Mouse (Mus musculus) liver, embryonic 14.5 days (tissue): ENCODE data around the gene Ptpn20. TPM values are rescaled to one million over a fixed set of nuclear protein-coding genes. Genes with fewer than 3 reads are reported as not detected.
A peak's percentile ranks its signal among the peaks of the same experiment; 100 is the strongest.

Source experiments
- ATAC-seq: fragments of 200-750 bp; cut with Nextera tagmentation; 2 replicates; pipeline ENCODE4 v1.8.0; 2017; ENCODE audit warnings: moderate number of reproducible peaks, mild to moderate bottlenecking, moderate library complexity; ENCODE audit not compliant: insufficient read depth
- DNase-seq, 3 experiments: peaks; one replicate each; pipeline ENCODE4 v3.0.0-alpha.2; 2012 to 2013; ENCODE audit warnings: low read depth in 3 of 3, low spot score in 3 of 3
- H3K27ac ChIP-seq: fragments of 300-500 bp; sonication (generic); 2 replicates; pipeline ENCODE4 v1.5.1; 2014; ENCODE audit warnings: moderate library complexity, mild to moderate bottlenecking, control low read depth, inconsistent platforms
- H3K27me3 ChIP-seq: fragments of 300-500 bp; sonication (generic); 2 replicates; pipeline ENCODE4 v1.6.1; 2014; ENCODE audit warnings: mild to moderate bottlenecking, low read length, moderate library complexity; ENCODE audit not compliant: control insufficient read depth, insufficient read depth
- H3K36me3 ChIP-seq: fragments of 300-500 bp; sonication (generic); replicated peaks from 2 replicates; pipeline ENCODE4 v1.6.1; 2014; ENCODE audit warnings: low read depth; ENCODE audit not compliant: control insufficient read depth, insufficient read depth
- H3K4me1 ChIP-seq, 2 experiments: fragments of 200-500 bp in 1 of 2; fragments of 300-500 bp in 1 of 2; sonication (generic) in 1 of 2; replicated peaks; 2 replicates each; pipeline ENCODE4 v1.6.1; 2012 to 2014; ENCODE audit warnings: antibody characterized with exemption in 1 of 2, inconsistent platforms in 1 of 2, low read length in 1 of 2; ENCODE audit not compliant: control insufficient read depth in 2 of 2, insufficient read depth in 2 of 2
- H3K4me2 ChIP-seq: fragments of 300-500 bp; sonication (generic); 2 replicates; pipeline ENCODE4 v1.6.1; 2014; ENCODE audit warnings: low read depth, mild to moderate bottlenecking, control low read depth, moderate library complexity
- H3K4me3 ChIP-seq, 2 experiments: fragments of 200-500 bp in 1 of 2; fragments of 300-500 bp in 1 of 2; sonication (generic) in 1 of 2; 2 replicates each; pipeline ENCODE4 v1.5.1; 2012 to 2014; ENCODE audit warnings: low read depth in 2 of 2, low read length in 2 of 2, mild to moderate bottlenecking in 2 of 2, control low read depth in 1 of 2, inconsistent platforms in 1 of 2, moderate library complexity in 1 of 2; ENCODE audit not compliant: insufficient read depth in 1 of 2
- H3K9ac ChIP-seq: fragments of 300-500 bp; sonication (generic); replicated peaks from 2 replicates; pipeline ENCODE4 v1.6.1; 2014; ENCODE audit warnings: mild to moderate bottlenecking, control low read depth, moderate library complexity
- H3K9me3 ChIP-seq: fragments of 300-500 bp; sonication (generic); 2 replicates; pipeline ENCODE4 v1.6.1; 2016; ENCODE audit warnings: low read length, mixed read lengths; ENCODE audit not compliant: control insufficient read depth
- CTCF ChIP-seq: IDR thresholded peaks from 2 replicates; pipeline ENCODE4 v1.5.1; 2016; ENCODE audit warnings: antibody characterized with exemption, low read depth, control low read depth
- EP300 ChIP-seq: IDR thresholded peaks from 2 replicates; pipeline ENCODE4 v1.6.1; 2016; ENCODE audit warnings: antibody characterized with exemption, low read depth
- WGBS: fragments of 180-500 bp; shearing (Covaris S2); extraction: QIAGEN DNeasy Blood & Tissue Kit; methylation state at CpG from one replicate; pipeline ENCODE4 v1.1.7; 2014; ENCODE audit not compliant: insufficient replicate concordance; 5-methylcytosine and 5-hydroxymethylcytosine counted together
- polyA plus RNA-seq, 2 experiments: library from polyadenylated mRNA; depleted of rRNA in 1 of 2; stranded (reverse) in 1 of 2; unstranded in 1 of 2; fragments of >200 nt; fragmentation: Nextera tagmentation in 1 of 2; extraction: Ambion mirVana in 1 of 2; gene quantifications; 2 replicates each; pipeline versions ENCODE4 v1.2.1 to v1.2.3; 2012 to 2014

Ptpn20 gene
- polyA plus RNA-seq, 2 experiments, result 0.06 TPM

DNA sequence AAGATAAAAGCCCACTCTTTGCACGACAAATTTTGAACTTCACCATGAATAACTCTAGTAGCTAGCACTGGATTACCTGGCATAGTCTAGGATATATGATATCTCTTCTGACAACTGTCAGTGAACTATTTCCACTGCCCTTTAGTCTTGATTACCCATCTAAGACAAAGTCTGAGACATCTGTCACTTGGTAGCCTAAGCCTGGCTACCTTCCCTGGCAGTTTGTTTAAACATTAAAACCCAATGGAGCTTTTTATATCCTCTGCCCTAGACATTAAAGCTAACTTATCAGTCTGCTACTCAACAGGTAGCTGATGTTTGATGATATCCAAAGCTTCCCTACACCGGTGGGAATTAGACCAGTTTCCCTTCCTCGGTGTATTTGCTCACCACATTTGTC lies 36.0 kb downstream of the Ptpn20 start:
- WGBS, result 53% methylated on average over 3 of the region's 3 CpGs
- DNase-seq (no peak), ATAC-seq (no peak)
- Histone ChIP-seq H3K4me2 (no peak overlapping the region), H3K27me3 (no peaks in the 10 kb centered on the region), H3K36me3 (no peaks in the 10 kb centered on the region), H3K9ac (no peak overlapping the region), H3K9me3 (no peaks in the 10 kb centered on the region), H3K27ac (no peak overlapping the region), H3K4me3 (no peak overlapping the region), H3K4me1 (no peaks in the 10 kb centered on the region)
- no peak for TF ChIP-seq CTCF
- no peak for TF ChIP-seq EP300

DNA sequence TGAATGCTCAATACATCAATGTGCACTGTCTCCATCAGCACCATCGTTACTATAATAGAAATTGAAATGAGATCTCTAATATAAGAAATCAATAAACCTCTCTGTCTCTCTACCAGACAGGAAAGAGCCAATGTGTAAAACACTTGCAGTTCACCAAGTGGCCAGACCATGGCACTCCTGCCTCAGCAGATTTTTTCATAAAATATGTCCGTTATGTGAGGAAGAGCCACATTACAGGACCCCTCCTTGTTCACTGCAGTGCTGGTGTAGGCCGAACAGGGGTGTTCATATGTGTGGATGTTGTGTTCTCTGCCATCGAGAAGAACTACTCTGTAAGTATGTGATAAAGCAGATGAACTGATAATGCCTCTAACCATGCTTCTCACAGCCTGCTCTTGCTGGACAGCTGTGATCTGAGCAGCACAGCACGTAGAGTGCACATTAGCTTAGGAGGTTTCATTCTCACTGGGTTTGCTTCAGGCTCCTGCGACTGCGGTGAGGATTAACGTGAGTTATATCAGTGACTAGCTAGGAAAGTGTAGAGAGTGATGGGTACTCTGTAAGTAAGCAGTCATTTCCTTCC lies 43.9 kb downstream of the Ptpn20 start:
- H3K4me3 ChIP-seq, result no peak overlapping the region
- peaks cover 14 to 15% of the 10 kb centered on the region in 2 experiments for H3K4me1 ChIP-seq
- H3K4me2 ChIP-seq, result no peak overlapping the region
- no peak overlapping the region for H3K27ac ChIP-seq
- DNase-seq, result peak in 1 of 3 experiments; percentile 6
- no peaks in the 10 kb centered on the region for H3K36me3 ChIP-seq
- no peak overlapping the region for H3K9ac ChIP-seq
- 33% methylated on average over 8 of the region's 8 CpGs for WGBS
- no peaks in the 10 kb centered on the region for H3K9me3 ChIP-seq
- ATAC-seq, result peak; percentile 78
- no peaks in the 10 kb centered on the region for H3K27me3 ChIP-seq
- TF ChIP-seq CTCF (peak; percentile 43), EP300 (peak; percentile 44; the same call in 1 of the 2 replicates)

DNA sequence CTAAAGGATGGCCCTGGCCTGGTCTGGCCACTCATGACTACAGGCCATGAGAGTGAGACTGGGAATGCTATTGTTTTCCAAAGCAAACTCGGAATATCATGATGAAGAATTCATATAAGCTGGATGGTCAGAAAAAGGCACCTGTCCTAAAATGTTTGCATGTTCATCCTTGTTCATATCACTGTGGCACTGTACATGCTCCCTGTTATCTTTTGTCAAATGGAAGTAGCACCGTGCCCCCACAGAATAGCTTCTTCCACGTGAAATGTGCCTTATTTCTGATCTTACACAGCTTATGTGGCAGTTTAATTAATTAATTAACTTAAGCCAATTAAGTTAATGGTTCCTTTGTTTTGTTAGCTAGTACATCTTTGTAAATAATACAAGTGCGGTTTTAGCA lies 45.3 kb downstream of the Ptpn20 start:
- DNase-seq, result no peak
- Histone ChIP-seq H3K4me3 (no peak overlapping the region), H3K27me3 (no peaks in the 10 kb centered on the region), H3K36me3 (no peaks in the 10 kb centered on the region), H3K4me1 (peaks cover 14 to 15% of the 10 kb centered on the region in 2 experiments), H3K27ac (no peak overlapping the region), H3K9ac (no peak overlapping the region), H3K9me3 (no peaks in the 10 kb centered on the region), H3K4me2 (0 out of 2 replicates have a peak overlapping the region, but pooled peaks have one; percentile 8)
- 38% methylated on average over 4 of the region's 4 CpGs for WGBS
- ATAC-seq, result peak; percentile 77
- TF ChIP-seq EP300, result no peak
- no peak for TF ChIP-seq CTCF

DNA sequence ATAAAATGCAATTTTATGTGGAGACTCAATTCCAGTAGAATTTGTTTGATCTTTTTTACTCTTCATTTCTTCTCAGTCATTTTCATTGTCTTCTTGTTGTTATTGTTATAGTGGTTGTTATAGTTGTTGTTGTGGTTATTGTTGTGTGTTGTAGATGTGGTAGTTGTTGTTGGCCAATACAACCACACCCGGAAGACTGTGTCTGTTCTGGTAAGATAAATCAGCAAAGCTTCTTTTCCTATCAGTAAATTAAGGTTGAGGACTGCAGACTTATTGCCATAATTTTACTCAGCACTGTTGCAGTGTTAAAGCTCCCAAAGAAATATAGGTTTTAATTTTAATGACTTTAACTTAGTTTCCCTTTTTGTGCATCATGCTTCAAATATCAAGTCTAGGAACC lies 45.8 kb downstream of the Ptpn20 start:
- WGBS, result 38% methylated on average over 1 of the region's 1 CpGs
- Histone ChIP-seq H3K9me3 (no peaks in the 10 kb centered on the region), H3K27ac (no peak overlapping the region), H3K4me1 (peaks cover 14 to 15% of the 10 kb centered on the region in 2 experiments), H3K9ac (no peak overlapping the region), H3K27me3 (no peaks in the 10 kb centered on the region), H3K36me3 (no peaks in the 10 kb centered on the region), H3K4me2 (no peak overlapping the region; the same call in 1 of the 2 replicates), H3K4me3 (no peak overlapping the region)
- ATAC-seq (peak; percentile 80; the same call in 1 of the 2 replicates), DNase-seq (peak in 2 of 3 experiments; percentile 28 to 48)
- peak; percentile 47; the same call in 1 of the 2 replicates for TF ChIP-seq EP300
- TF ChIP-seq CTCF, result no peak

DNA sequence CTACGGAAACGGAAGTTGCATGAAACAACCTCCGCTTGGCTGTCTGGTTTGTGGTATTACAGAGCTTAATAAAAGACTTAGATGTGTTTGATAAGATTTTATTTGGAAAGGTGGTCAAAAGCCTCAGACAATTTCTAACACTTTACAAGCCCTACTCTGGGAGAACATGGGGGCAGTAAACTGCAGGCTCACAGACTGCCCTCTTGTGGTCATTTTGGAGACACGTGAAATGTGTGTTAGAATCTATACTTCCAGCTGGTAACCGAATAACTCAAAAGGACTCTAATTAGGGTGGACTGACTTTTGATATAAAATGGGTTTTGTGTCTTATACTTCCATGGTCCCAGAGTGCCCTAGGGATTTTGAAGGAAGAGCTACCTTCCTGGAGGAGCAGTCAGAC lies 50.4 kb downstream of the Ptpn20 start:
- Histone ChIP-seq H3K4me2 (no peak overlapping the region), H3K27ac (no peak overlapping the region), H3K36me3 (no peaks in the 10 kb centered on the region), H3K9ac (no peak overlapping the region), H3K4me1 (peaks cover 1 to 6% of the 10 kb centered on the region in 2 experiments), H3K9me3 (no peaks in the 10 kb centered on the region), H3K4me3 (no peak overlapping the region), H3K27me3 (no peaks in the 10 kb centered on the region)
- no peak for DNase-seq
- no peak for ATAC-seq
- TF ChIP-seq EP300 (no peak), CTCF (peak; percentile 50; the same call in 1 of the 2 replicates)
- 73% methylated on average over 5 of the region's 5 CpGs for WGBS
